Mouse (Mus musculus) cerebellum, adult 2 months (tissue): ENCODE measurements at regions not wholly inside any gene's neighbourhood (a gene's known extent, or its start where the extent isn't known, plus 50 kb on each side); places are given as distances from the start of the nearest gene placed in this dataset.

ENCODE experiments used
- DNase-seq, 2 experiments: peaks; one replicate each; pipeline ENCODE4 v3.0.0; 2021
- H3K27ac ChIP-seq: fragments of 200-500 bp; 2 replicates; pipeline ENCODE4 v1.5.1; 2012; ENCODE audit warnings: low read length, control low read depth, inconsistent platforms; ENCODE audit not compliant: insufficient read depth
- H3K27me3 ChIP-seq: fragments of 200-500 bp; 2 replicates; pipeline ENCODE4 v1.6.1; 2012; ENCODE audit warnings: inconsistent platforms, mild to moderate bottlenecking, low read length, moderate library complexity; ENCODE audit not compliant: control insufficient read depth, insufficient read depth
- H3K4me1 ChIP-seq: fragments of 200-500 bp; 2 replicates; pipeline ENCODE4 v1.6.1; 2011; ENCODE audit warnings: low read length; ENCODE audit not compliant: control insufficient read depth, insufficient read depth
- H3K4me3 ChIP-seq: fragments of 200-500 bp; replicated peaks from 2 replicates; pipeline ENCODE3; 2011; ENCODE audit warnings: mild to moderate bottlenecking, low read depth, low read length, control low read depth; ENCODE audit not compliant: insufficient read depth
- CTCF ChIP-seq: fragments of 200-500 bp; IDR thresholded peaks from 2 replicates; pipeline ENCODE4 v1.5.1; 2011; ENCODE audit warnings: low read depth, mild to moderate bottlenecking, control low read depth, low read length, moderate library complexity, borderline replicate concordance; ENCODE audit not compliant: insufficient read depth
- POLR2A ChIP-seq: fragments of 200-500 bp; IDR thresholded peaks from 2 replicates; pipeline ENCODE4 v1.6.1; 2011; ENCODE audit warnings: low read length, control low read depth, borderline replicate concordance; ENCODE audit not compliant: insufficient read depth
- WGBS: fragments of 180-500 bp; shearing (Covaris S2); methylation state at CpG from one replicate; pipeline ENCODE4 v1.1.7; 2018; 5-methylcytosine and 5-hydroxymethylcytosine counted together

DNA sequence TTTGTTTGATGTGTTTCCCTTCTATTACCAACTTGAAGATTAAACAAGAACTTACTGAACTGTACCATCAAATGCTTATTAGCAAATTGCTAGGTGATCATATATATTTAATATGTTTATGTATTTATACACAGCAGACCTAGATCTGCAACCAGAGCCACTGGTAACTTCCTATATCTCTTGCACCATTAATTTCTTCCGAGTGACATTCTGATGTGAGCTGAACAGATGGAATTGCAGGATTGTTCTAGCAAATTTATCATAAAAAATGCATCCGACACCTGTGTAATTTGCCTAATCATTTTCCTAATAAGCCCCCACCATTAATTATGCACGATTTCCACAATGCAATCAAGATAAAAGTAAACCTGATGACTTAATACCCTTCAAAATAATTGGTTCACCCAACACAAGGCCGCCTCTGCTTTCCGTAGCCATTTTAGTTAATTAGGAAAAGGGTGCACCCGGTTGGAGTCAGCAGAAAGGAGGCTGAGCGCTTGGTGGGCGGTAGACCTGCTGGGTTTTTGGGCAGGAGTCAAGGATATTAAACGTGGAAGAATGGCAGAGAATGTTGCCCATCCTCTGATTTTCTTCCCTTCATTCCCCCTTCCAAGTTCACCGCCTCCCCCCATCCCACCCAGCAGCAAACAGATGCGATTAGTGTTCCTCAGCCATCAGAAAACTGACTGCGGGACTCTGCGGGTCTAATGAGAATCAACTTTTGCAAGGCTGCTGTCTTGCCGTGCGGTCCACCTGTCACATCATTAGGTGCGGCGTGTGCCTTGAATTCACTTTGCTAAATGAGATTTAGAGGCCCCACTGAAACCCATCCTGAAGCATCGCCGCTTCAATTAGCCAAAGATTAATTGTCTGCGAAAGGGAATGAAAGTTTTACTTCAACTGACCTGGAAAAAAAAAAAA lies 214.4 kb upstream of the Igbp1b start:
- no peak for TF ChIP-seq CTCF
- TF ChIP-seq POLR2A: no peak
- peak in 1 of 2 experiments; percentile 1 for DNase-seq
- Histone ChIP-seq H3K27me3 (no peaks in the 10 kb centered on the region), H3K27ac (no peak overlapping the region), H3K4me3 (no peak overlapping the region), H3K4me1 (no peaks in the 10 kb centered on the region)
- WGBS: 27% methylated on average over 20 of the region's 20 CpGs

DNA sequence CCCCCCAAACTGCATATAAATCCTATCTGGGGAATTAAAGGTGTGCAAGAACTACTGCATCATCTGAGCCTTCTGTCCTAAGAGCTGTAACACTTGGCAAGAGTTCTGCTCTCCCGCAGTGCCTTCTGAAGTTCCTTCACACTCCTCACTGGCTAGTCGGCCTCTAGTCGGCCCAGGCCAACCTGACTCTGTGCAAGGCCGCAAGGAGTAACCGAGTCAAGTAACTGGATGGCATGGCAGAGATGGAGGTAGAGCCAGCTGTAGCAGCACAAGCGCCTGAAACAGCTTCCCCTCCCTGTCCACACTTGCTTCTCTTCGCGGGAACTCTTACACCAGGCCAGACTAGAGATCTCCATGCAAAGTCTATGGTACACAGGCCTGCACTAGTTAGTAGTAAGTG lies 179.7 kb upstream of the Igbp1b start:
- Histone ChIP-seq H3K4me1 (no peaks in the 10 kb centered on the region), H3K4me3 (no peak overlapping the region), H3K27me3 (no peaks in the 10 kb centered on the region), H3K27ac (no peak overlapping the region)
- TF ChIP-seq POLR2A: no peak
- no peak for TF ChIP-seq CTCF
- WGBS: 90% methylated on average over 8 of the region's 8 CpGs
- no peak for DNase-seq

DNA sequence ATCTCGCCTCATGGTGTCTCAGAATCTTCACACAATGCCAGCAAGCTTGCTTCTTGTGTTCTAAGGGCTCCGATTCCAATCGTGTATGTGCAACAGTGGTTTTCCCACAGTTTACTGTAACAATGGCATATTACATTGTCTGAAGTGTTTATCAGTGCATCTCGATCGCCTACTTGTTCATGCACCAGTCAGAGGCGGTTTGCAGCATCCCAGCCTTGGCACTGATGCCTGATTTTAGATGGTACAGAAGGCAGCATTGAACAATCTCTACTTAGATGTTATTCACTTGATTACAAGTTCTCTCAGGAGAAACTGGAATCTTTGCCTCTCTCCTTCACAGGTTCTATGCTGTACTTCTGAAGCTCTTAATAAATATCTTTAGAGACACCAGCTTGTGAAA lies 176.5 kb upstream of the Igbp1b start:
- 83% methylated on average over 6 of the region's 6 CpGs for WGBS

DNA sequence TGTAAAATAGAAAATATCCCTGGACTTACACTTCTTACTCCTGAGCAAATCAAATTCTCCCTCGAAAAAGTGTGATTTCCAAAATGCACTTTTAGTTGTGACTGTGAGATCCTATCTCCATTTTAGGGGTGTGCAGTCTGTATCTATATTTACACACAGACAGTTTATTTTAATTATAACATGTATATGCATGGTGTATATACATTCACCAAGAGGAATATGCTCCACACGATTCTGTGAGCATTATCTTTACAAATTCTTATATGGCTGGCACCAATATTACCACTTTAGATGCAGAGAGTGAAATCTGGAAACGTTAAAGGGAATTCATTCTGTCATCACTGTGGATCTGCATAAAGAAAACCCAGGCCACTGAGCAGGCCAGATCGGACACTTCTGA lies 143.5 kb upstream of the Igbp1b start:
- TF ChIP-seq POLR2A (no peak), CTCF (no peak)
- Histone ChIP-seq H3K27me3 (no peaks in the 10 kb centered on the region), H3K4me1 (no peaks in the 10 kb centered on the region), H3K27ac (no peak overlapping the region), H3K4me3 (no peak overlapping the region)
- WGBS: 79% methylated on average over 4 of the region's 4 CpGs
- no peak for DNase-seq

More for the DNA sequence above, 176.5 kb upstream of the Igbp1b start:
- H3K4me1 ChIP-seq: no peaks in the 10 kb centered on the region
- no peak overlapping the region for H3K27ac ChIP-seq
- no peak for TF ChIP-seq CTCF
- no peak for TF ChIP-seq POLR2A
- no peak for DNase-seq
- no peaks in the 10 kb centered on the region for H3K27me3 ChIP-seq
- H3K4me3 ChIP-seq: no peak overlapping the region

DNA sequence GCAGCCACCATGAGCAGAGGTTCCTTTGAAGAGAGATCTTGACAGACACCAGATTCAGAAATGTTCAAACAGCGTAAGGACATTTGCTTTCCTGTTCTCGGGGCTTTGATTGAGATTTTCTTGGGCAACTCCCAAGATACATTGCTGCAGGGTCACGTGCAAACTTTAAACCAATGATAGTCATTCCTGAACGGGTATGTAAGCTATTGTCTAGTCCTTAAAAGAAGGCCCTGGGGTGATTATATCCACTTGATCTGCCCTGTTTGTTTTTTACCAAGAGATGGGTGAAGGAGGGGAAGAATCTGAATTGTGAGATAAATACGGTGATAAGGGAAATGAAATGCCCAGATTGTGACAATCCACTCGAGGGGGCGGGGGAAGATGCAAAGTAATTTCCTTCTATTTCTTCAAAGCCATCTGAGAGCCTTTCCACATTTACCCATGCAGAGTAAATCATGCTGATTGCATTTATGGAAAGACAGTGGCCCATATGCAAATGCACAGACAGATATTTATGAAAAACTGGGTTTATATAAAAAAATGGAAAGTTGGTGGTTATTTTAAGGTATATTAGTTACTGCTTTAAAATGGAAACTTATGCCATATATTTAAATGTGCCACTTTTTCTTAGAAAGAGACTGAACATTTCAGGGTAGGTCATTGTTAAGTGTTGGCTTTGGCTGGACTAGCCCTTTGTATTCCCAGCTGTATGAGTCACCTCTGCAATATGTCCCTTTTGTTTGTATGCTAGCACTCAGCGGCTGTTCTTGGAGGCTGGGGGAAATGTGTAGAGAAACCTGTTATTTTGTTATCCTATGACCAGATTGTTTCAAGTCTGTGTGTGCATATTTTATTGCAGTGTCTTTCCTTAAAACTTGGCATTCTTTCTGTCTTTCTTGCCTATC lies 142.7 kb upstream of the Igbp1b start:
- DNase-seq: no peak
- Histone ChIP-seq H3K4me3 (no peak overlapping the region), H3K4me1 (no peaks in the 10 kb centered on the region), H3K27me3 (no peaks in the 10 kb centered on the region), H3K27ac (no peak overlapping the region)
- 54% methylated on average over 8 of the region's 8 CpGs for WGBS
- TF ChIP-seq CTCF: no peak
- TF ChIP-seq POLR2A: no peak

DNA sequence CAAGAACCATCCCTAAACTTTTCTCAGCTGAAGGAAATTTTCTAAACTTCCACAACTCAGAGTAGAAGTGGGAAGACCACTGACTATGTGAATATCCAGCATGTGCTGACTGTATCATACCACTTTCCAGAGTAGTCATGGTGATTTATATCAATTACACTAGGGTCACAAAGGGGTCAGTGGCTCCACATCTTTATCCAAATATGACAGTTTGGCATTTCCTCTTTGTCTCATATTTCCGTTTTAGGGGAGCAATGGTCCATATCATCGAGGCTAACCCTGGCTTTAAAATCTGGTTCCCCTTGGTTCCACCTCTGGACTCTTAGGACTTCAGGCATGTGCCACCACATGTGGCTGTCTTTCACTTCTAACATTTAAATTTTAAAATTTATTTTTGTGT lies 136.4 kb upstream of the Igbp1b start:
- no peaks in the 10 kb centered on the region for H3K4me1 ChIP-seq
- DNase-seq: no peak
- WGBS: 58% methylated on average over 2 of the region's 2 CpGs
- TF ChIP-seq CTCF: no peak
- TF ChIP-seq POLR2A: no peak
- H3K4me3 ChIP-seq: no peak overlapping the region
- no peaks in the 10 kb centered on the region for H3K27me3 ChIP-seq
- H3K27ac ChIP-seq: no peak overlapping the region

DNA sequence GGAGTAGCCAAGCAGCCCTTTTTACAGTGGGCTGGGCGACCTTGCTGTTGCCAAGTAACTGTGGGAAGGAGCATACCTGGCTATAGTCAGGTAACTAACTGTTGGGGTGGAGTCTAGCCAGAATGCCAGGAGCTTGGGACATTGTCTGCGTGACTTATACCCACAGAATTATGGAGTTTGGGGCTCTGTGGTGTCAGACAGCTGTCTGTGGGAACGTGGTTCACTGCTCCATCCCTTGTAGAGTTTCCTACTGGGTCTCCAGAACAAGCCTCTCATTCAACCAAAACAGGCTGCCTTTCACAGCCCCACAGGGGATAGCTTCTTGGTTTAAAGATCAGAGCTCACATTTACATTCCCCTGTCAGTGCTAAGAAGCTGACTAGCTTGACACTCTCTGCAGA lies 134.5 kb upstream of the Igbp1b start:
- no peak for DNase-seq
- WGBS: 51% methylated on average over 3 of the region's 3 CpGs
- H3K4me3 ChIP-seq: no peak overlapping the region
- TF ChIP-seq CTCF: no peak
- H3K4me1 ChIP-seq: no peaks in the 10 kb centered on the region
- H3K27ac ChIP-seq: no peak overlapping the region
- no peaks in the 10 kb centered on the region for H3K27me3 ChIP-seq
